Mouse (Mus musculus) lung, adult 2 months (tissue): ENCODE measurements around the gene Lrba.

Experiments
- CTCF ChIP-seq: fragments of 200-500 bp; IDR thresholded peaks from 2 replicates; pipeline ENCODE4 v1.5.1; 2011; ENCODE audit warnings: mild to moderate bottlenecking, low read length, control low read depth; ENCODE audit not compliant: insufficient read depth
- POLR2A ChIP-seq: fragments of 200-500 bp; IDR thresholded peaks from 2 replicates; pipeline ENCODE4 v1.6.1; 2011; ENCODE audit warnings: low read depth, mild to moderate bottlenecking, control low read depth, low read length, borderline replicate concordance; ENCODE audit errors: extremely low read depth

DNA sequence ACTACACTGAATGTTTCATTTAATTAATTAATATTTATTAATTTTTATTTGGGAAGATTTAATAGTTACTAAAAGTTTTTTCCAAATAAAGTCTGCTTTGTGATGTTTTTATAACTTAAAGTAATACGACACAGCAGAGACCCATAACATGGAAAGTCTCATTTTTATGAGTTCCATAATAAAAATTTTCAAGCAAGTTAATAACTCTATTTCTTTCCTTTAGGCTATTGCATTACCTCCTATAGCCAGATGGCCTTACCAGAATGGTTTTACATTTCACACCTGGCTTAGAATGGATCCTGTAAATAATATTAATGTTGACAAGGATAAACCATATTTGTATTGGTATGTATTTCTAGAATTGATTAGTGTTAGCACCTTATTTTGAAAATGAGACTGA, 70.4 kb downstream of the Lrba start:
- TF ChIP-seq CTCF, result no peak
- no peak for TF ChIP-seq POLR2A
